Mouse (Mus musculus) megakaryocyte progenitor cell, adult 5-6 weeks (primary cell): ENCODE results near the gene Bak1. TPM values are rescaled to one million over a fixed set of nuclear protein-coding genes. Genes with fewer than 3 reads are reported as not detected.

Source experiments
- ATAC-seq: replicated peaks from 2 replicates; pipeline ENCODE4 v1.8.0; 2016; ENCODE audit warnings: mild to moderate bottlenecking, moderate TSS enrichment, inconsistent platforms; ENCODE audit not compliant: poor library complexity
- total RNA-seq, 2 experiments: library from RNA; stranded (forward) in 1 of 2; stranded (reverse) in 1 of 2; fragments of 157-497, 149-512 nt in 1 of 2; fragments of 200-1000 nt in 1 of 2; gene quantifications; 2 replicates each; pipeline versions ENCODE4 v1.2.3 to v1.2.4; 2015 to 2017

The Bak1 gene
- total RNA-seq, 2 experiments from 2014 or later, result 68.7 to 135 TPM

GRCm38 (mm10) chr17:27050853-27051252 lies 22.0 kb upstream of the Bak1 start:
- ATAC-seq, result no peak

- ATAC-seq, result no peak
Measured at GRCm38 (mm10) chr17:27048445-27049239, 19.8 kb upstream of the Bak1 start.

GRCm38 (mm10) chr17:27047762-27048444 lies 19.1 kb upstream of the Bak1 start:
- ATAC-seq, result peak; percentile 36; the same call in 1 of the 2 replicates

GRCm38 (mm10) chr17:27045164-27045563 lies 16.4 kb upstream of the Bak1 start:
- ATAC-seq, result no peak

- peak; percentile 48 for ATAC-seq
Measured at GRCm38 (mm10) chr17:27042840-27043239, 14.0 kb upstream of the Bak1 start.

GRCm38 (mm10) chr17:27041787-27042055 lies 12.9 kb upstream of the Bak1 start:
- no peak for ATAC-seq

GRCm38 (mm10) chr17:27041046-27041786 lies 12.4 kb upstream of the Bak1 start:
- no peak for ATAC-seq

- ATAC-seq, result no peak
Measured at GRCm38 (mm10) chr17:27040304-27041045, 11.7 kb upstream of the Bak1 start.

- no peak for ATAC-seq
Measured at GRCm38 (mm10) chr17:27039432-27040102, 10.8 kb upstream of the Bak1 start.

GRCm38 (mm10) chr17:27038335-27039050 lies 9.7 kb upstream of the Bak1 start:
- ATAC-seq, result no peak

- ATAC-seq, result no peak
Measured at GRCm38 (mm10) chr17:27036465-27036864, 7.7 kb upstream of the Bak1 start.

- ATAC-seq, result peak; percentile 57
Measured at GRCm38 (mm10) chr17:27032869-27033268, 4.1 kb upstream of the Bak1 start.

GRCm38 (mm10) chr17:27032328-27032727 lies 3.5 kb upstream of the Bak1 start:
- ATAC-seq, result no peak

- no peak for ATAC-seq
Measured at GRCm38 (mm10) chr17:27030896-27031295, 2.1 kb upstream of the Bak1 start.

GRCm38 (mm10) chr17:27029431-27029830 lies 622 bp upstream of the Bak1 start:
- ATAC-seq, result no peak

- ATAC-seq, result peak; percentile 82
Measured at GRCm38 (mm10) chr17:27028284-27028795, 469 bp downstream of the Bak1 start.

GRCm38 (mm10) chr17:27027460-27028283 lies 1.1 kb downstream of the Bak1 start:
- ATAC-seq, result peak; percentile 56

GRCm38 (mm10) chr17:27025951-27026350 lies 2.9 kb downstream of the Bak1 start:
- ATAC-seq, result no peak
